Mouse (Mus musculus) heart, embryonic 13.5 days (tissue): ENCODE data around the gene Col9a1. TPM values are rescaled to one million over a fixed set of nuclear protein-coding genes. Genes with fewer than 3 reads are reported as not detected.
A peak's percentile ranks its signal among the peaks of the same experiment; 100 is the strongest.

Source experiments
- ATAC-seq: fragments of 200-750 bp; cut with Nextera tagmentation; 2 replicates; pipeline ENCODE4 v1.8.0; 2017; ENCODE audit warnings: moderate TSS enrichment; ENCODE audit not compliant: insufficient number of reproducible peaks, low FRiP score, low TSS enrichment; ENCODE audit errors: extremely low read depth
- H3K27ac ChIP-seq: fragments of 300-500 bp; sonication (generic); replicated peaks from 2 replicates; pipeline ENCODE4 v1.5.1; 2015; ENCODE audit warnings: moderate library complexity, mild to moderate bottlenecking, inconsistent platforms
- H3K27me3 ChIP-seq: fragments of 300-500 bp; sonication (generic); replicated peaks from 2 replicates; pipeline ENCODE4 v1.6.1; 2015; ENCODE audit warnings: mild to moderate bottlenecking, inconsistent platforms
- H3K36me3 ChIP-seq: fragments of 300-500 bp; sonication (generic); 2 replicates; pipeline ENCODE4 v1.6.1; 2015; ENCODE audit warnings: mild to moderate bottlenecking, inconsistent platforms
- H3K4me1 ChIP-seq: fragments of 300-500 bp; sonication (generic); 2 replicates; pipeline ENCODE4 v1.6.1; 2015; ENCODE audit warnings: inconsistent platforms
- H3K4me2 ChIP-seq: fragments of 300-500 bp; sonication (generic); 2 replicates; pipeline ENCODE4 v1.6.1; 2015; ENCODE audit warnings: inconsistent platforms, mild to moderate bottlenecking, moderate library complexity
- H3K4me3 ChIP-seq: fragments of 300-500 bp; sonication (generic); 2 replicates; pipeline ENCODE4 v1.5.1; 2015; ENCODE audit warnings: moderate library complexity, mild to moderate bottlenecking, inconsistent platforms
- H3K9ac ChIP-seq: fragments of 300-500 bp; sonication (generic); 2 replicates; pipeline ENCODE4 v1.6.1; 2015; ENCODE audit warnings: inconsistent platforms, mild to moderate bottlenecking, moderate library complexity
- H3K9me3 ChIP-seq: fragments of 300-500 bp; sonication (generic); 2 replicates; pipeline ENCODE4 v1.6.1; 2016; ENCODE audit warnings: inconsistent platforms
- WGBS: fragments of 180-500 bp; shearing (Covaris S2); methylation state at CpG from one replicate; pipeline ENCODE4 v1.1.7; 2015; ENCODE audit warnings: mixed read lengths; 5-methylcytosine and 5-hydroxymethylcytosine counted together
- polyA plus RNA-seq: library from polyadenylated mRNA; unstranded; fragments of >200 nt; fragmentation: Nextera tagmentation; extraction: Ambion mirVana; gene quantifications from 2 replicates; pipeline ENCODE4 v1.2.1, GENCODE M21; 2015

Gene Col9a1
- polyA plus RNA-seq = 13.1 and 13.8 TPM in 2 replicates

DNA sequence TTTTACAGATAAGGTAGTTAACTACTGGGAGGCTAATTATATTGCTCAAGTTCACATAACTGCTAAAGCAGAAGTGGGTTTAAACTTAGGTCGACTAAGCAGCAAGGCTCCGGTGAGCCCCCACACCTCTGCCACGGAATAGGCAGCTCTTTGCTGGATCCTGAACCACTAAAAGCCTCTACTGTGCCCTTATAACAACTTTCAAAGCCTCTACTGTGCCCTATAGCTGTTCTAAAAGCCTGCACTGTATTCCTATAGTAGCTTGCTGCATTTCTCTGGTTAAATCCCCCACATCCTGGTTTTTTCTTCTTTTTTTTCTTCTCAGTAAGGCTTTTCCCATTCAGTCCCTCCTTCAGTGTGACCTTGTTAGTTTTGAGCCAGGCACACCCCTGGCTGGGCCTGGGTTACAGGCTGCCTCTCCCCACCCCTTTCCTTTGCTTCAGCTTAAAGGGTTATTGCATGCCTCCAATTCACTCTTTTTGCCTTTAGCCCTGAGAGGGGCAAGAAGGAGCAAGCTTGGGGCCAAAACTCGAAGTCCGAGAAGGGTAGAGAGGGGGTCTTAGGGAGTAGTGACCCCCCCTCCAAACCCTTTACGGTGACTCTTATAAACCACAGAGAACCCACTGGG lies at the start of gene Col9a1:
TSS of gene Col9a1 (plus strand) at position 387 of the 628 bp plus-strand sequence.
- 67% methylated on average over 6 of the region's 6 CpGs for WGBS

DNA sequence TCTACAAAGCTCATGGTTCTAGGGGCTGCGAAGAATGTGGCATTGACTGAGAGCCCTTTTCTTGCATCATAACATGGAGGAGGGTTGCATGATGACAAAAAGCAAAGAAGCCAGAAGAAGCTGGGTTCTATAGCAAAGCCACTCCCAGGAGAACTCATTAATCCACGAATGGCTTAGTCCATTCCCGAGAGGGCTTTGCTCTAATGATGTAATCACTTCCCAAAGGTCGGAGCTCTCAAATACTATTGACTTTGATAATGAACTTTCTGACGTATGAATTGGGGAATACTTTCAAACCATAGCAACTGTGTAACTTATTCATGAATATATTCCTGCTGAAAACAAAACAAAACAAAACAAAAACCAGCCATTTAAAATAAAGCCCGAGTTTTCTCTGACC lies 49.5 kb upstream of the Col9a1 start:
- H3K27me3 ChIP-seq = no peaks in the 10 kb centered on the region
- no peak overlapping the region for H3K9ac ChIP-seq
- no peak overlapping the region for H3K4me3 ChIP-seq
- no peak for ATAC-seq
- H3K4me2 ChIP-seq = no peak overlapping the region
- WGBS = 60% methylated on average over 6 of the region's 6 CpGs
- H3K9me3 ChIP-seq = no peaks in the 10 kb centered on the region
- no peaks in the 10 kb centered on the region for H3K36me3 ChIP-seq
- no peaks in the 10 kb centered on the region for H3K4me1 ChIP-seq
- no peak overlapping the region for H3K27ac ChIP-seq

More for the DNA sequence above, at the start of gene Col9a1:
- no peak within 1 kb of the TSS for H3K27ac ChIP-seq
- no peak within 1 kb of the TSS for H3K4me2 ChIP-seq
- no peak within 1 kb of the TSS for H3K9ac ChIP-seq
- no peaks in the 10 kb centered on the region for H3K27me3 ChIP-seq
- H3K4me1 ChIP-seq = no peaks in the 10 kb centered on the region
- H3K4me3 ChIP-seq = no peak within 1 kb of the TSS
- H3K9me3 ChIP-seq = peaks cover 3% of the 10 kb centered on the region; the same call in 1 of the 2 replicates
- H3K36me3 ChIP-seq = no peaks in the 10 kb centered on the region
- no peak for ATAC-seq

DNA sequence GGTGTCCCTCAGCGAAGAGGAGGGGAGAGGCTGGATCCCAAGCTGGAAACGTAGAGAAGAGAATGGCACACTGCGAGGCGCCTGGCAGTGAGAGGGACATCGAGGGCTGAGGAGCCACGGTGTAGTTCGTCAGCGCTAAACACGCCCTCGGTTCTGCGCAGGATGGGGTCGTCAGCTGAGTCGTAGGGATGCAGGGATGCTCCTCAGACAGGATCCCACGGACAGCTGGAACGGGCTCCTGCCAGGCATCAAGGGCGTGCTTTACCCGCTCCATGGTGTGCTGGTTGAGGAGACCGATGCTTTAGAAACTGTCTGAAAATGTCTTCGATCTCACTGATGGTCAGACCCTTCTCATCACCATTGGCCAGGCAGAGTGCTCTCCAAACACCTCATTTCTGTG lies 43.6 kb upstream of the Col9a1 start:
- ATAC-seq = no peak
- no peak overlapping the region for H3K9ac ChIP-seq
- 34% methylated on average over 19 of the region's 19 CpGs for WGBS
- 0 out of 2 replicates have a peak, but pooled peaks cover 3% of the 10 kb centered on the region for H3K4me1 ChIP-seq
- H3K9me3 ChIP-seq = no peaks in the 10 kb centered on the region
- H3K36me3 ChIP-seq = no peaks in the 10 kb centered on the region
- H3K27ac ChIP-seq = no peak overlapping the region
- H3K4me2 ChIP-seq = peak overlapping the region; percentile 28
- H3K4me3 ChIP-seq = no peak overlapping the region
- 0 out of 2 replicates have a peak, but pooled peaks cover 3% of the 10 kb centered on the region for H3K27me3 ChIP-seq

DNA sequence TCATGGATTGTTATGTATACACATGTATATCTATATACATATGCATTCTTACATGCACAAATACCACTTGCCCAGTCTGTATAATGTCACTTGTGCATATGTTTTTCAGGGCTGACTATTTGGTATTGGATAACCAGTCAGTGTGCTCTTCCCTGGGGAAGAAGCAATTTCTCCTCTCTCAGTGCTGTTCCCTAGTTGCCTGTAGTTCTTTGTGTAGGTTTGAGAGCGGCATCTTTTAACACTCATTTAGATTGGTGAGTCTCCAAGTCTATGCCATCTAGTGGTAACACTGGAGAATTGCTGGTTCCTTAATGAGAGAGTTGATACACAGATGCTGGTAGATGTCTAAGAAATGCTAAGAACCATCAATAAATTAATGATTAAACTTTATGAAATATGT lies 42.6 kb upstream of the Col9a1 start:
- Histone ChIP-seq H3K4me2 (no peak overlapping the region), H3K36me3 (no peaks in the 10 kb centered on the region), H3K27me3 (0 out of 2 replicates have a peak, but pooled peaks cover 3% of the 10 kb centered on the region), H3K9ac (no peak overlapping the region), H3K9me3 (no peaks in the 10 kb centered on the region), H3K27ac (no peak overlapping the region), H3K4me3 (no peak overlapping the region), H3K4me1 (0 out of 2 replicates have a peak, but pooled peaks cover 3% of the 10 kb centered on the region)
- WGBS = 0% methylated on average over 1 of the region's 1 CpGs
- no peak for ATAC-seq

DNA sequence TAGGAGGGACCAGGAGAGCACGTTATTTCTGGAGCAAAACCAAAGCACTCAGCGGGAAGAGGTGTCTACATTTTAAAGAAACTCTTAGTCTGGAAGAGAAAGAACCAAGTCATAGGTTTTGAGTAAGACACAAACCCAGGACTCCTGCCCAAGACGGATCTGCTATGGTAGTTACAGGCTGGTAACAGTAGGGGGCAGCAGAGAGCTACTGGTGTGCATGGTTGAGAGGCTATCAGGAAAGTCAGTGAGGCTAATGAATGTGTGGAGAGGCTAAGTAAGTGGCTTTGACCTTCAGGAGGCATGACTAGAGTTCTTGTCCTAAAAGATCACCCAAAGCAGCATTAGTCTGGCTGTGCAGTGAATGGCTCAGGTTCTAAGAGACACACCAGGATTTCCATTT lies 40.3 kb upstream of the Col9a1 start:
- Histone ChIP-seq H3K4me2 (no peak overlapping the region), H3K4me1 (0 out of 2 replicates have a peak, but pooled peaks cover 3% of the 10 kb centered on the region), H3K27me3 (0 out of 2 replicates have a peak, but pooled peaks cover 3% of the 10 kb centered on the region), H3K9ac (no peak overlapping the region), H3K9me3 (no peaks in the 10 kb centered on the region), H3K27ac (no peak overlapping the region), H3K4me3 (no peak overlapping the region), H3K36me3 (no peaks in the 10 kb centered on the region)
- WGBS = under 1% methylated on average over 3 of the region's 3 CpGs
- ATAC-seq = no peak

DNA sequence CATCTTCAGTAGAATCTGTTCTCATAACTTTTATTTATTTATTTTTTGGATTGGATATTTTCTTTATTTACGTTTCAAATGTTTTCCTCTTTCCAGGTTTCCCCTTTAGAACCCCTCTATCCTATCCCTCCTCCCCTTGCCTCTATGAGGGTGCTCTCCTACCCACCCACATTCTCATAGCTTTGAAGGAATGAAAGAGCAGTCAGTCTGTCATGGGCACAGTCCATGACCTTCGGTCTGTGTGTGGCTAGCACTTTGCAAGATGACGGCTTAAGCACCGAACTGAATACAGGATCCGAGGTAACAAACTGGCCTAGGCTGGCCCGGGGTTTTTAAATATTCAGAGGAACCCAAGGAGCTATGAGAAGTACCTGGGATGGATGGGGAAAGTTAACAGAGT lies 36.9 kb upstream of the Col9a1 start:
- WGBS = 70% methylated on average over 6 of the region's 6 CpGs
- Histone ChIP-seq H3K27ac (no peak overlapping the region), H3K9ac (no peak overlapping the region), H3K9me3 (no peaks in the 10 kb centered on the region), H3K36me3 (no peaks in the 10 kb centered on the region), H3K4me2 (no peak overlapping the region), H3K4me3 (no peak overlapping the region), H3K27me3 (no peaks in the 10 kb centered on the region), H3K4me1 (no peaks in the 10 kb centered on the region)
- no peak for ATAC-seq

DNA sequence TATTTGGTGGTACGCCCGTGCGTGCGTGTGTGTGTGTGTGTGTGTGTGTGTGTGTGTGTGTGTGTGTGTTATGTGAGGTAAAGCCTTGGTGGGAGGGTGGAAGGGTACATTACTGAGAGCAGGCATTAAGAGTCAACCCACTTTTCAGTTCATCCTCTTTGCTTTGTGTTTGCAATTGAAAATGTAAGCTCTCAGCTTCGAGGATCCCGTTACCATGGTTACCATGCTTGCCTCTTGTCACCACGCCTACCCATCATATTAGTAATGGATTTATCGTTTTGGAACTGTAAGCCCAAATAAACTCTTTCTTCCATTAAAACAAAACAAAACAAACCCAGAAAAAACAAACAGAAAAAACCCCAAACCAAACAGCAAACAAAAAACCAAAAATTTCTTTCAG lies 33.9 kb upstream of the Col9a1 start:
- H3K9me3 ChIP-seq = no peaks in the 10 kb centered on the region
- H3K36me3 ChIP-seq = no peaks in the 10 kb centered on the region
- H3K9ac ChIP-seq = no peak overlapping the region
- ATAC-seq = no peak
- H3K27me3 ChIP-seq = no peaks in the 10 kb centered on the region
- no peaks in the 10 kb centered on the region for H3K4me1 ChIP-seq
- no peak overlapping the region for H3K4me3 ChIP-seq
- H3K27ac ChIP-seq = no peak overlapping the region
- 83% methylated on average over 8 of the region's 8 CpGs for WGBS
- H3K4me2 ChIP-seq = no peak overlapping the region

DNA sequence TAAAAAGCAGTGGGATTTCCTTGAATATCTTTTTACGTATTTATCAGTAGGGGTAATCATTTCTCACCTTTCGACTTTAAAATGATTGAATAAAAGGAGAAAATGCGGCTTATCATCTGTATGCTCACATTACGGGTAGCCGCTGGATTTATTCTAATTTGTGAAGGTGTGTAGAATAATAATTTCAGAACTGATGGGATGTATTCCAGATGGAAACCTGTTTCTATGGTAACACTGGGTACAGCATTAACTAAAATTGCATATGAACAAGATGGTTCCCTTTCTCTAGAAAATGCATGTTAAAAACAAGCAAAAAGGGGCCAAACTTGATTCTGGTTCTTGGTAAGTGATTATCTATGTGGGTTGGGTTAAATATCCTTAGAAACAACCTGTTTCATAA lies 19.7 kb upstream of the Col9a1 start:
- H3K27ac ChIP-seq = no peak overlapping the region
- H3K4me3 ChIP-seq = no peak overlapping the region
- H3K4me2 ChIP-seq = no peak overlapping the region
- no peak for ATAC-seq
- no peak overlapping the region for H3K9ac ChIP-seq
- peaks cover 9% of the 10 kb centered on the region; the same call in 1 of the 2 replicates for H3K9me3 ChIP-seq
- no peaks in the 10 kb centered on the region for H3K27me3 ChIP-seq
- WGBS = 82% methylated on average over 5 of the region's 5 CpGs
- no peaks in the 10 kb centered on the region for H3K36me3 ChIP-seq
- H3K4me1 ChIP-seq = no peaks in the 10 kb centered on the region

DNA sequence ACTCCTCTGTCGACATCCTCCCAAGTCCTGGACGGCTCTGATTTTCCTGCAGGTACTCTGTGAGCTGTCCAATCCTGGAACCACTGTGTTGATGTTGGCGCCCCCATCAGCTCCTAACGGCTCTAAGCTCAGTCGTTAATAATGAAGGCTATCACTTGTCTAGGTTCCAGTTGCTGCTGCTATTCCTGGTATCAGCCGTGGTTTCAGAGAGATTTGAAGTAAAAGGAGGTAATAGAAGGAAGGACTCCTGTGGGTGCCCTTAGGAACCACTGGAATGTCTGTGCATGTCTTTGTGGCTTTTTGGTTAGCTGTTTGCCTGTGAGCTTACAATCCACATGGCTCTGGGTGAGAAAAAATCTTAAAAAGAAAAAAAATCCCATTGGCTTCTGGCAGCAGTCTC lies 8.0 kb upstream of the Col9a1 start:
- WGBS = 24% methylated on average over 6 of the region's 6 CpGs
- ATAC-seq = no peak

DNA sequence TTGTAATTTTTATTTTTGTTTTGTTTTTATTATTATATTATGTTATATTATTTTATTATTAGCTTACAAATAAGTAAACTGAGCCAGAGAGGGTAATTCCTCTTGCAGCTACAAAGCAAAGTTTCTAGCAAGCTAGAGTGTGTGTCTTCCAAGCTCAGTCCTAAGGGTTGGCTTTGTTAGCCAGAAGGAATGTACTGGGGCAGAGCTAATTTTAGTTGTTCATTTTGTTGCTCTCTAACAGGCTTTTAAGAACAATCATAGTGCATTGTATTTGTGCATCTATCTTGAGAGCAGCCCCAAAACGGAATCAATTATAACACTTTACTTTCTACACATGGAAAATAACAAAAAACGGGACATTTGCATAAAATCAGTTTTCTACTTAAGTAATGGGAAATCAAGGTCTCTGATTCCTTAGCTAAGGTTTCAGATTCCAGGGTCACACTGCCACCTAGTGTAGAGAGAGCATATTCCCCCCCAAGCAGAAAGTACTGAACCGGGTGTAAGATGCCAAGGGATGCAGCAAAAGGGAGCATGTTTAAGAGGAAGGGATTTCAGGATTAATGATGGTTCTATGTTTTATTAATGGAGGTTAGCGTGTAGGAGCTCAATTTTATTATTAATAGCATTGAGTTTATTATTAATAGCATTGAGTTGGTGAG lies 6.1 kb upstream of the Col9a1 start:
- H3K4me1 ChIP-seq = no peaks in the 10 kb centered on the region
- no peak for ATAC-seq
- H3K27me3 ChIP-seq = no peaks in the 10 kb centered on the region
- H3K9me3 ChIP-seq = peaks cover 3% of the 10 kb centered on the region; the same call in 1 of the 2 replicates
- no peak overlapping the region for H3K27ac ChIP-seq
- no peak overlapping the region for H3K4me3 ChIP-seq
- WGBS = 6% methylated on average over 4 of the region's 4 CpGs
- H3K4me2 ChIP-seq = peak overlapping the region; percentile 16; the same call in 1 of the 2 replicates
- H3K36me3 ChIP-seq = no peaks in the 10 kb centered on the region
- H3K9ac ChIP-seq = no peak overlapping the region

More for the DNA sequence above, 8.0 kb upstream of the Col9a1 start:
- H3K9me3 ChIP-seq = no peaks in the 10 kb centered on the region
- no peak overlapping the region for H3K4me3 ChIP-seq
- no peaks in the 10 kb centered on the region for H3K36me3 ChIP-seq
- no peaks in the 10 kb centered on the region for H3K27me3 ChIP-seq
- H3K9ac ChIP-seq = no peak overlapping the region
- no peaks in the 10 kb centered on the region for H3K4me1 ChIP-seq
- no peak overlapping the region for H3K27ac ChIP-seq
- no peak overlapping the region for H3K4me2 ChIP-seq

DNA sequence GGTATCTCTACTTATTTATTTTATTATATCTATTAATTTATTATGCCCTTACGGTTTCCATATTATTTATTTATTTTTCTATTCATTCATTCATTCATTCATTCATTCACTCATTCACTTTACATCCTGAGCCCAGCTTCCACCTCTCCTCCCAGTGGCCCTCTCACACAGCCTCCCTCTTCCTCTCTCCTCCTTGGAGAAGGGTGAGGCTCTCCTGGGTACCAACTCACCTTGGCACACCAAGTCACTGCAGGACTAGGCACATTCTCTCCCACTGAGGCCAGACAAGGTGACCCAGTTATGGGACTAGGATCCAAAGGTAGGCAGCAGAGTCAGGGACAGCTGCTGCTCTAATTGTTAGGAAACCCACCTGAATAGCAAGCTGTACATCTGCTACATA lies 5.5 kb upstream of the Col9a1 start:
- Histone ChIP-seq H3K9ac (no peak overlapping the region), H3K27ac (no peak overlapping the region), H3K4me2 (no peak overlapping the region), H3K4me1 (no peaks in the 10 kb centered on the region), H3K9me3 (peaks cover 3% of the 10 kb centered on the region; the same call in 1 of the 2 replicates), H3K27me3 (no peaks in the 10 kb centered on the region), H3K36me3 (no peaks in the 10 kb centered on the region), H3K4me3 (no peak overlapping the region)
- WGBS = 32% methylated on average over 1 of the region's 1 CpGs
- ATAC-seq = no peak
